Mouse (Mus musculus): ENCODE results near the gene Gm364. TPM values are rescaled to one million over a fixed set of nuclear protein-coding genes. Genes with fewer than 3 reads are reported as not detected.

Gm364 gene
- total RNA-seq, 2 experiments from 2014 or later, result not detected

Other genes starting within 250 kb of the Gm364 start
- not detected in 2 replicates for gene Cd40lg, start 197.0 kb upstream of the Gm364 start, total RNA-seq (2015)
- not detected in 2 replicates for gene Cd40lg, start 197.0 kb upstream of the Gm364 start, total RNA-seq (2017)
- 162 and 166 TPM in 2 replicates for gene Arhgef6, start 70.4 kb upstream of the Gm364 start, total RNA-seq (2015)
- gene Arhgef6, start 70.4 kb upstream of the Gm364 start, total RNA-seq (2017), result 108 and 110 TPM in 2 replicates
- gene Rbmx, start 16.1 kb upstream of the Gm364 start, total RNA-seq (2015), result 85.0 and 92.6 TPM in 2 replicates
- gene Rbmx, start 16.1 kb upstream of the Gm364 start, total RNA-seq (2017), result 60.8 and 87.4 TPM in 2 replicates
- not detected in 2 replicates for gene Gpr101, start 94.6 kb downstream of the Gm364 start, total RNA-seq (2015)
- gene Gpr101, start 94.6 kb downstream of the Gm364 start, total RNA-seq (2017), result not detected in 2 replicates